Mouse (Mus musculus) ES-Bruce4 (cell line): ENCODE data around the gene Retsat. TPM values are rescaled to one million over a fixed set of nuclear protein-coding genes. Genes with fewer than 3 reads are reported as not detected.

Source experiments
- H3K27ac ChIP-seq: 2 replicates; pipeline ENCODE4 v1.5.1; 2012; ENCODE audit warnings: low read length, inconsistent platforms; ENCODE audit not compliant: insufficient read depth
- H3K27me3 ChIP-seq: 2 replicates; pipeline ENCODE4 v1.6.1; 2012; ENCODE audit warnings: mild to moderate bottlenecking, low read length, inconsistent platforms; ENCODE audit not compliant: control insufficient read depth, poor library complexity, insufficient read depth, severe bottlenecking
- H3K36me3 ChIP-seq: 2 replicates; pipeline ENCODE4 v1.6.1; 2012; ENCODE audit warnings: inconsistent platforms, mild to moderate bottlenecking, low read length, moderate library complexity; ENCODE audit not compliant: control insufficient read depth, poor library complexity, insufficient read depth, severe bottlenecking
- H3K4me1 ChIP-seq: one replicate; pipeline ENCODE4 v1.8.1; 2011; ENCODE audit warnings: low read length; ENCODE audit not compliant: control insufficient read depth, insufficient read depth
- H3K4me3 ChIP-seq: 2 replicates; pipeline ENCODE4 v1.5.1; 2011; ENCODE audit warnings: low read depth, mild to moderate bottlenecking, low read length
- H3K9ac ChIP-seq: 2 replicates; pipeline ENCODE4 v1.6.1; 2012; ENCODE audit warnings: low read depth, mild to moderate bottlenecking, inconsistent platforms; ENCODE audit not compliant: poor library complexity, severe bottlenecking
- H3K9me3 ChIP-seq: replicated peaks from 2 replicates; pipeline ENCODE4 v1.6.1; 2012; ENCODE audit warnings: mild to moderate bottlenecking, low read length, inconsistent platforms; ENCODE audit not compliant: control insufficient read depth, poor library complexity, insufficient read depth, severe bottlenecking
- CTCF ChIP-seq: IDR thresholded peaks from one replicate; pipeline ENCODE4 v1.8.1; 2011; ENCODE audit warnings: low read depth, low read length
- EP300 ChIP-seq: IDR thresholded peaks from 2 replicates; pipeline ENCODE4 v1.6.1; 2011; ENCODE audit warnings: low read depth, low read length; ENCODE audit not compliant: insufficient read depth
- POLR2A ChIP-seq: IDR thresholded peaks from one replicate; pipeline ENCODE4 v1.8.1; 2011; ENCODE audit warnings: low read length; ENCODE audit not compliant: insufficient read depth
- polyA plus RNA-seq: library from polyadenylated mRNA; stranded (reverse); fragments of >200 nt; gene quantifications from 2 replicates; pipeline ENCODE4 v1.2.4, GENCODE M21; 2011; ENCODE audit warnings: low read depth; ENCODE audit not compliant: missing spikeins, insufficient read depth, insufficient read length

Gene Retsat
- polyA plus RNA-seq, 1 experiment: 5.2 TPM

DNA sequence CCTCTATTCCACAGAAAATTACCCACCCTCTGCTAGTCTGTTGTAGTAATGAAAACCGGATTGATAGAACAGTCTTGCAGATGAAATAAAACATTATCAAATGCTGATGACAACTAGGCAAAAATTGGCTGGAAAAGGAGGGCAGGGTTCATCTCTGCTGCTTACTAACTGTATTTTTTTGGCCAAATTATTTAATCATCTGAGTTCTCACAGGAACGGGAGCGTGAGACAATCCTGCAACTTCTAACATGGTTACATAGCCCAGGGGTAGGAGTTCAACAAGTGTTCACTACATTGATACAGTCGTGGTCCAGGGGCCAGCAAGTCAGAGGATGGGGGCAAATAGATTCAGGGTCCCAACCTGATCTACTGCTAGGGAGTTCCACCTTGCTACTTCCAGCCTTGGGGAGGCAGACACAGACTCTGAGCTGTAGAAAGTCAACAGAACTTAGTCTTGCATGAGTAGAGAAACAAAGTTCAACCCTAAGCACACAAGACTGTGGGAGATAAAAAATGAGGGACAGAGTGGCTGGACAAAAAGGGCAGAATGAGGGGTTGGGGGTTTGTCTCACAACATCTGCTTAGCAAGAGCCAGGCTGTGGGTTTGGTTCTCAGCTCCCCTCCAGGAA lies 14.9 kb upstream of the Retsat start:
- Histone ChIP-seq H3K4me1 (no peaks in the 10 kb centered on the region), H3K27me3 (no peaks in the 10 kb centered on the region), H3K4me3 (no peak overlapping the region), H3K9me3 (no peaks in the 10 kb centered on the region), H3K9ac (no peak overlapping the region), H3K36me3 (no peaks in the 10 kb centered on the region; the same call in 1 of the 2 replicates), H3K27ac (no peak overlapping the region)
- TF ChIP-seq CTCF (no peak), EP300 (no peak), POLR2A (no peak)

GRCm38 (mm10) chr6:72584154-72584553 lies 14.1 kb upstream of the Retsat start:
- H3K9me3 ChIP-seq: no peaks in the 10 kb centered on the region
- no peak overlapping the region for H3K9ac ChIP-seq
- TF ChIP-seq POLR2A (no peak), EP300 (no peak), CTCF (no peak)
- no peak overlapping the region for H3K4me3 ChIP-seq
- H3K27me3 ChIP-seq: no peaks in the 10 kb centered on the region
- H3K27ac ChIP-seq: no peak overlapping the region
- H3K4me1 ChIP-seq: no peaks in the 10 kb centered on the region
- no peaks in the 10 kb centered on the region for H3K36me3 ChIP-seq

DNA sequence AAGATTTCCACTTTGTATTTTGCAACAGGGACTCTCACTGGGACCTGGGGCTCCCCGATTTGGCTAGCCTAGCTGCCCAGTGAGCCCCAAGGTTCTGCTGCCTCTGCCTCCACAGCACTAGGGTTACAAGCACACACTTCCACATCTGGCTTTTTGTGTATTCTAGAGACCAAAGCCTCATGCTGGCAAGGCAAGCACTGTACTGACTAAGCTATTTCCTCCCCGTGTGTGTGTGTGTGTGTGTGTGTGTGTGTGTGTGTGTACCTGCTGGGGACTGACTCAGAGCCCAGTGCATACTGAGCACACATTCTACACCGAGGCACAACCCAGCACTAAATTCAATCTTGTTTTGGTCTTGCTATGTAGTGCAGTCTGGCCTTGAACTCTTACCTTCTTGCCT lies 11.6 kb upstream of the Retsat start:
- Histone ChIP-seq H3K9ac (no peak overlapping the region), H3K27me3 (no peaks in the 10 kb centered on the region), H3K4me3 (no peak overlapping the region), H3K4me1 (no peaks in the 10 kb centered on the region), H3K27ac (no peak overlapping the region), H3K9me3 (no peaks in the 10 kb centered on the region), H3K36me3 (no peaks in the 10 kb centered on the region)
- TF ChIP-seq CTCF: no peak
- TF ChIP-seq POLR2A: no peak
- no peak for TF ChIP-seq EP300

DNA sequence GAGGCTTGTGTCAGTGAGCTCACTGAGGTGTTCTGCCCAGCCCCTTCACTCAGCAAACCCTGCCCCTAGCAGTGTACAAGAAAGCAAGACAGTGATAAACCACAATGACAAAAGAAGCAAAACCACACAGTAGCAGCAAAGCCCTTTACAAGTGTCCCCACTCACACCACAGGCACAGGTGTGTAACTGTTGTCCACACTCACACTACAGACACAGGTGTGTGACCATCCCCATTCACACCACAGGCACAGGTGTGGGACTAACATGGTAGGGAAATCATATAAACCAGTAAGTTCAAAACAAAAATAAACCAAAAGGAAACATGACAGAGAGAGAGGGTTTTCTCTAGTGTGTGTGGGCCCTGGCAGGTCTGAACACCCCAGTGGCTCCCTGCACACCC lies 10.0 kb upstream of the Retsat start:
- Histone ChIP-seq H3K4me3 (no peak overlapping the region), H3K9me3 (no peaks in the 10 kb centered on the region), H3K27ac (no peak overlapping the region), H3K36me3 (no peaks in the 10 kb centered on the region), H3K9ac (no peak overlapping the region), H3K27me3 (no peaks in the 10 kb centered on the region), H3K4me1 (no peaks in the 10 kb centered on the region)
- TF ChIP-seq EP300 (no peak), CTCF (no peak), POLR2A (no peak)

DNA sequence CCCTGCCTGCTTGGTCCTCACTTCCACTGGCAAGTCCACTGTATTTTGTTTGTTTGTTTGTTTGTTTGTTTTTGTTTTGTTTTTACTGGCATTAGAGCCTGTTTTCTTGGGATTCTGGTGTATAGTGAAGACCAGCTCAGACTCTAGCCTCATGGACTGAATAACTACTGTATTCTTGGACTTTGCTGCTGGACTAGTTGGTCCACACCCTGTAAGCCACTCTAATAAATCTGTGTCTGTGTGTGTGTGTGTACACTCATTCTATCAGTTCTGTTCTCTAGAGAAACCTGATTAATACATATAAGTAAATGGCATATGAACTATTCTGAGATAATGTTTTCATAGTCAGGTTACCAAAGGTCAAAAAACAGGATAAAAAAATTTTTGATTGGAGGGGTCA lies 8.2 kb upstream of the Retsat start:
- Histone ChIP-seq H3K4me1 (no peaks in the 10 kb centered on the region), H3K9ac (no peak overlapping the region), H3K36me3 (no peaks in the 10 kb centered on the region), H3K9me3 (no peaks in the 10 kb centered on the region), H3K4me3 (no peak overlapping the region), H3K27me3 (no peaks in the 10 kb centered on the region), H3K27ac (no peak overlapping the region)
- TF ChIP-seq CTCF (no peak), EP300 (no peak), POLR2A (no peak)

DNA sequence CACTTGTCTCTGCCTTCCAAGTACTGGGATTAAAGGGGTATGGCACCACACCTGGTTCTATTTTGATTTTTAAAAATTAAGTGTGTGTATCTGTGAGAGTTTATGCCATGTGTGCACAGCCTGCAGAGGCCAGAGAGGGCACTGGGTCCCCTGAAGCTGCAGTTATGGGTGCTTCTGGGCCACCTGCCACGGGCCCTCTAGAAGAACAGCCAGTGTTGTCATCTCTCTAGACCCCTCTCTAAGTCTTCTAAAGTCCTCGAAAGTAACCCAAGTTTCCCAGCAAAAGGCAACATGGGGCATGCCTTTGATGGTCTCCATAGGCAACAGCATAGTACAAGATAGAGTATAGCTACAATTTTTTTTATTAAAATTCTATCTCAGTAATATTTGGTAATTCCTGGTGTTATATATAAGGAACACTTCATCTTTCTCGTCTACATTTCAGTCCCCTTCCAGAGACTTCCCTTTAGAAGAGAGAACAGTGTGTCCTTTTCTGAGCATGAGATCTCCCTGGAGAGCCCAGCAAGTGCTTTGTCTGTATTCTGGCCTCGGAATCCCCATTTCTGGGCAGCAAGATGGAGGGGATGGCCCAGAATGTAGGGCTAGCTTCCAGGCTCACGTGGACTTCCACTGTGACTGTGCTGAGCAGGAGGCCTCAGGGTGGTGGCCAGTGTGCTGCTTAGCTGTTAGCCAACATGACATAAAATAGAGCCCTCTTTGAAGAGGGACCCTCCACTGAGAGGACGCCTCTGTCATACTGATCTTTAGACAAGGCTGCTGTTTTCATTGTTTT lies 5.1 kb upstream of the Retsat start:
- no peak overlapping the region for H3K4me3 ChIP-seq
- H3K36me3 ChIP-seq: no peaks in the 10 kb centered on the region
- H3K4me1 ChIP-seq: no peaks in the 10 kb centered on the region
- H3K9me3 ChIP-seq: no peaks in the 10 kb centered on the region
- H3K9ac ChIP-seq: no peak overlapping the region
- no peak overlapping the region for H3K27ac ChIP-seq
- no peak for TF ChIP-seq CTCF
- TF ChIP-seq EP300: no peak
- TF ChIP-seq POLR2A: no peak
- H3K27me3 ChIP-seq: no peaks in the 10 kb centered on the region
